9 mouse cellular contexts compared by ENCODE assay signal in genomic region chr7:114892618-114893257, GRCm38 (mm10).
DNase-seq lines count a peak whose midpoint lies in the region; ATAC-seq lines count a peak whose summit lies in the region.
"Had no signal": no experiment of that assay in that cellular context is flagged by ENCODE, and none has a peak within 500 bp of the region (broad histone marks: within the 10 kb centered on the region; RNA-seq: fewer than 3 reads in every experiment).

No protein-coding gene starts in this region.

- no peak overlapping the region for H3K4me2 ChIP-seq in midbrain, embryonic 14.5 days (ENCODE audit: low read length)
- no peak overlapping the region for H3K4me2 ChIP-seq in midbrain, embryonic 11.5 days

- peak overlapping the region; percentile 49; the same call in 1 of the 2 replicates for H3K27ac ChIP-seq in midbrain, embryonic 14.5 days (replicated peaks; ENCODE audit: low read depth, low read length)
- no peak overlapping the region for H3K27ac ChIP-seq in midbrain, embryonic 11.5 days (ENCODE audit: low read depth, low read length)

- H3K9me3 ChIP-seq in midbrain, embryonic 14.5 days (ENCODE audit: control insufficient read depth, low read length): no peaks in the 10 kb centered on the region
- no peaks in the 10 kb centered on the region for H3K9me3 ChIP-seq in midbrain, embryonic 11.5 days (ENCODE audit: control insufficient read depth, low read length)

- H3K36me3 ChIP-seq in midbrain, embryonic 14.5 days (ENCODE audit: control insufficient read depth, insufficient read depth, low read length): no peaks in the 10 kb centered on the region
- no peaks in the 10 kb centered on the region for H3K36me3 ChIP-seq in midbrain, embryonic 11.5 days (ENCODE audit: control insufficient read depth, insufficient read depth, low read length)

- DNase-seq in cerebellum, adult 18-20 months: peak; percentile 15 to 18
- DNase-seq in cerebellum, adult 11 months: no peak
- DNase-seq in midbrain, embryonic 14.5 days: peak; percentile 84
- DNase-seq in midbrain, embryonic 11.5 days (ENCODE audit: low spot score, missing footprints): no peak
- DNase-seq in left cerebral cortex, adult 11 months (ENCODE audit: low spot score): peak; percentile 19
- DNase-seq in right cerebral cortex, postnatal 36 days (ENCODE audit: low spot score in 2 of 2): peak; percentile 22 to 43
- DNase-seq in natural killer cell, adult 2 months (ENCODE audit: low spot score in 2 of 2): no peak
- DNase-seq: gastrocnemius, postnatal 36 days had no signal

- no peaks in the 10 kb centered on the region for H3K27me3 ChIP-seq in midbrain, embryonic 14.5 days (ENCODE audit: control insufficient read depth, insufficient read depth, low read length)
- H3K27me3 ChIP-seq in midbrain, embryonic 11.5 days (ENCODE audit: control insufficient read depth, insufficient read depth, low read length): no peaks in the 10 kb centered on the region

- H3K4me1 ChIP-seq in midbrain, embryonic 14.5 days (ENCODE audit: control insufficient read depth, insufficient read depth, low read length): 0 out of 2 replicates have a peak, but pooled peaks cover 8% of the 10 kb centered on the region
- H3K4me1 ChIP-seq in midbrain, embryonic 11.5 days (ENCODE audit: control insufficient read depth, insufficient read depth, low read length): no peaks in the 10 kb centered on the region

- H3K4me3 ChIP-seq in midbrain, embryonic 14.5 days (replicated peaks; ENCODE audit: low read depth, low read length): no peak overlapping the region
- H3K4me3 ChIP-seq in midbrain, embryonic 11.5 days (ENCODE audit: low read depth, low read length): no peak overlapping the region

- no peak overlapping the region for H3K9ac ChIP-seq in midbrain, embryonic 14.5 days (replicated peaks; ENCODE audit: low read length)
- no peak overlapping the region for H3K9ac ChIP-seq in midbrain, embryonic 11.5 days (ENCODE audit: low read length)

- ATAC-seq in midbrain, embryonic 14.5 days (ENCODE audit: low FRiP score, low TSS enrichment): no peak
- no peak for ATAC-seq in midbrain, embryonic 11.5 days (ENCODE audit: low FRiP score)
- no peak for ATAC-seq in megakaryocyte-erythroid progenitor cell, adult 5-6 weeks (replicated peaks; ENCODE audit: low FRiP score, low TSS enrichment, poor library complexity, severe bottlenecking)

Comparison
In these comparisons a context has a peak if more than half of its experiments do, and no peak if none do; other contexts are left out.
1. DNase-seq: peak in cerebellum, adult 18-20 months (2 of 2), midbrain, embryonic 14.5 days (single experiment), left cerebral cortex, adult 11 months (single experiment) and right cerebral cortex, postnatal 36 days (2 of 2); none in cerebellum, adult 11 months (single experiment), midbrain, embryonic 11.5 days (single experiment) and natural killer cell, adult 2 months (0 of 2).